Mouse (Mus musculus): Measurements from ENCODE around the gene Igf1. TPM values are rescaled to one million over a fixed set of nuclear protein-coding genes. Genes with fewer than 3 reads are reported as not detected.

Igf1 gene
- polyA plus RNA-seq, 1 experiment from 2014 or later, result 13.1 TPM

DNA sequence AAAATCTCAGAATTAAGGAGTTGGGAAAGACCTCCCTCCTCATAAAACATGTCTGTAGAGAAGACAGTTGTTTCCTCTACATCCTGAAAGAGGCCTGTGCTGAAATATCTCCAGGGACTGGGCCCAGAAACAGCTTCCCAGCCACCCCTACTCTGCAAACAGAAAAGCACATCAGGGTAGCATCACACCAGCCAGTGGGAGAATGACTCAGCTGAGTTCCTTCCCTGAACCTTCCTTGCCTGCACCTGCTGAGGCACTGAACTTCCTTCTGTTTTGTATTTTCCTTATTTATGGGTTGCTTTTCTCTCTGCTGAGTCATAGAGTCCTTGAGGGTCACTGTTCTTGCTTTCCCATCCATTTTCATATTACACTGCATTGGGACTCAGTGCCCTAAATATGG is 31.8 kb downstream of the Igf1 start:
- Histone ChIP-seq H3K27ac (replicated peaks) (no peak overlapping the region), H3K4me1 (no peaks in the 10 kb centered on the region), H3K9me3 (replicated peaks) (no peaks in the 10 kb centered on the region), H3K4me3 (no peak overlapping the region), H3K27me3 (ENCODE audit: low read depth, poor library complexity, severe bottlenecking) (no peaks in the 10 kb centered on the region), H3K36me3 (no peaks in the 10 kb centered on the region)
- no peak for DNase-seq (ENCODE audit: low spot score)

DNA sequence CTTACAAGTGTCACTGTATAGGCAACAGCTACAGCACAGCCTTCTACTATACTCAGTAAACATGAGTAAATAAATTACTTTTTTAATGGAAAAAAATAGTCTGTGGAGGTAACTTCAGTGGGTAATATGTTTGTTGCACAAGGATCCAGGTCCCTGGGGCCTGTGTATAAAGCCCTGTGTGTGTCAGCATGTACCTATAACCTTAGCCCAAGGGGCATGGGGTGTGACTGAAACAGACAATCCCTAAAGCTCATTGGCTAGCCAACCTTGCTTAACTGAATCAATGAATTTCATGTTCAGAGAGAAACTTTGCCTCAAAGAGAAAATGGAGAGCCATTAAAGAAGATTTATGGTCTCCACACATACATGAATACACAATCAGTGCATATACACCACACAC is 34.2 kb downstream of the Igf1 start:
- no peaks in the 10 kb centered on the region for H3K27me3 ChIP-seq (ENCODE audit: low read depth, poor library complexity, severe bottlenecking)
- no peak overlapping the region for H3K4me3 ChIP-seq
- H3K36me3 ChIP-seq, result no peaks in the 10 kb centered on the region
- no peak for DNase-seq (ENCODE audit: low spot score)
- no peak overlapping the region for H3K27ac ChIP-seq (replicated peaks)
- H3K4me1 ChIP-seq, result no peaks in the 10 kb centered on the region
- no peaks in the 10 kb centered on the region for H3K9me3 ChIP-seq (replicated peaks)

DNA sequence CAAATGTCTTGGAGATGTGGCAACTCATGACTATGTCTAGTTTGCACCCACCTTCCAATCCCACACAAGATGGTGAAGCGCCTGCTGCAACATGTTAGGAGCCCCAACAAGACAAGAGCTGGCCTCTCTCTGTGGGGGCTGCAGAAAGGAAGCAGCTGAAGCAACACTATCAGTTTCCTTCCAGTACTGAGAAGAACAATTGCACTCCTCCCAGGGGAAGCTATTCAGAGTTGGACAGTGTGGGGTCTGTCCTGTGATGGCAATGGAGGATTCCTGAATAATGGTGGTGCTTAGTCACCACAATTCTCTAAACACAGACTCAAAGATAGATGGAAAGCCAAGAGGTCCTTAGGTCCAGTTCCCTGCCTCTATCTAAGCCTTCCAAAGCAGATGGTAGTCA is 35.2 kb downstream of the Igf1 start:
- DNase-seq (ENCODE audit: low spot score), result no peak
- 91% methylated on average over 1 of the region's 1 CpGs for WGBS
- H3K9me3 ChIP-seq (replicated peaks), result no peaks in the 10 kb centered on the region
- no peaks in the 10 kb centered on the region for H3K36me3 ChIP-seq
- H3K27ac ChIP-seq (replicated peaks), result no peak overlapping the region
- H3K4me1 ChIP-seq, result no peaks in the 10 kb centered on the region
- H3K4me3 ChIP-seq, result no peak overlapping the region
- H3K27me3 ChIP-seq (ENCODE audit: low read depth, poor library complexity, severe bottlenecking), result no peaks in the 10 kb centered on the region

DNA sequence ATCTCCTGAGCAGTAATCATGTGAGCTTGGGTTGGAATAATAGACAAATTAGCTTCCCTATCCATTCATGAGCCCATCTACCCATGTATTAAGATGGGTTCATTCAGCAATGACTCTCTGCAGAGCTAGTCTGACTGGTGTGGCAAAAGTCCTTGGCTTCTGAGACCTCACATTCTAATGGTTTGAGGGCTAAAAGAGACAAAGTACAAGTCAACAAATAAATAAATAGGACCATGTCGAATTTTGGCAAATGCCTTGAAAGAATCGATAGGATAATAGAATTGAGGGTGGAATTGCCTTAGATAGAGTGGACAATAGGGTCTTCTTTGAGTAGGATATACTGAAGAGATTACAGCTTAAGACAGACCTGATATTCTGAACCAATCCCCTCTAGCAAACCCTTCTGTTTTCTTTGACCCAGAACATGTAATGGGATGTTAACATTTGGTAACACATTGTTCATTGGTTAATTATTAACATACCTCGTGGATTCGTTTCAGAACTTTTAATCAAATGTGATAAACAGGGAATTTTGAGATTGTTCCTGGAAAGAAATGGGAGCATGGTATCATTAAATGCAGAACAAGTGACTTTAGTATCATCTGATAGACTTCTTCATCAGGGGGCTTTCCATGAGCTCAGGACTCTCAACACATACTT is 36.5 kb downstream of the Igf1 start:
- Histone ChIP-seq H3K4me1 (no peaks in the 10 kb centered on the region), H3K36me3 (no peaks in the 10 kb centered on the region), H3K4me3 (no peak overlapping the region), H3K27me3 (ENCODE audit: low read depth, poor library complexity, severe bottlenecking) (no peaks in the 10 kb centered on the region), H3K27ac (replicated peaks) (no peak overlapping the region), H3K9me3 (replicated peaks) (no peaks in the 10 kb centered on the region)
- no peak for DNase-seq (ENCODE audit: low spot score)
- 80% methylated on average over 4 of the region's 4 CpGs for WGBS

DNA sequence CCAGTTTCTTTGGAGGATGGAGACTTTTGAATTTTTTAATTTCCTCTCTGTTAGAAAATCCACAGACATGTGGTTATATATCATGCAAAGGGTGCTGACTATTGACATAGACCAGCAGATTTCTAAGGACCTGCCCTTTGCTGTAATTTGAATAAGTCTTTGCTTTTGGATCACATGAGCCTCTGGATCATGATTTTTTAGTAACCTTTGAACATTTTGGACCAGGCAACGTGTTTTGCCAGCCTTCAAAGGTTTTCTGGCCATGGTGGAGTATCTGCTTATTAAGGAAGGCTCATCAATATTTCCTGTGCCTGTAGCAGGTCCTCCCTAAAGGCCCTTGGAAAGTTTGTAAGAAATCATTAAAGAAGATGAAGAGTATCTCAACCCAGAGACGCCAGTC is 37.3 kb downstream of the Igf1 start:
- H3K27ac ChIP-seq (replicated peaks), result no peak overlapping the region
- no peaks in the 10 kb centered on the region for H3K4me1 ChIP-seq
- H3K36me3 ChIP-seq, result no peaks in the 10 kb centered on the region
- WGBS, result 67% methylated on average over 2 of the region's 2 CpGs
- H3K27me3 ChIP-seq (ENCODE audit: low read depth, poor library complexity, severe bottlenecking), result no peaks in the 10 kb centered on the region
- H3K4me3 ChIP-seq, result no peak overlapping the region
- H3K9me3 ChIP-seq (replicated peaks), result no peaks in the 10 kb centered on the region
- DNase-seq (ENCODE audit: low spot score), result no peak

DNA sequence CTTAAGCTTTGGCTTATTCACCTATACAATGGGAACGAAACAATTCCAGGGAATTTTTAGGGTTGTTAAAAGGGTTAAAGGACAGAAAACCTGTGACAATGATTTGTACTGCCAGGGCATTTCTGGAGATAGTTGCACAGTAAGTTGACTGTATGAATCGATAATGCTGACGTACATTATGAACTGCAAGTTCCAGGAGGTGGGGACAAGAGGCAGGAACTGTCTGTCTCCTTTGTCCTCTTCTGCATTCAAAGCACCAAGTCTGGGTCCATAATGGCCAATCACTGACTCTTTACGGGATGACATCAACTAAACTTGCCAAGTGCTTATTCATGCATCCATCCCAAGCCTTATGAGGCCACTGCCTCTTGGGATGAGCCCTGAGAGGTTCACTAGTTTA is 39.3 kb downstream of the Igf1 start:
- 95% methylated on average over 4 of the region's 4 CpGs for WGBS
- DNase-seq (ENCODE audit: low spot score), result no peak
- Histone ChIP-seq H3K36me3 (no peaks in the 10 kb centered on the region), H3K4me1 (no peaks in the 10 kb centered on the region), H3K27me3 (ENCODE audit: low read depth, poor library complexity, severe bottlenecking) (no peaks in the 10 kb centered on the region), H3K27ac (replicated peaks) (no peak overlapping the region), H3K9me3 (replicated peaks) (no peaks in the 10 kb centered on the region), H3K4me3 (no peak overlapping the region)

DNA sequence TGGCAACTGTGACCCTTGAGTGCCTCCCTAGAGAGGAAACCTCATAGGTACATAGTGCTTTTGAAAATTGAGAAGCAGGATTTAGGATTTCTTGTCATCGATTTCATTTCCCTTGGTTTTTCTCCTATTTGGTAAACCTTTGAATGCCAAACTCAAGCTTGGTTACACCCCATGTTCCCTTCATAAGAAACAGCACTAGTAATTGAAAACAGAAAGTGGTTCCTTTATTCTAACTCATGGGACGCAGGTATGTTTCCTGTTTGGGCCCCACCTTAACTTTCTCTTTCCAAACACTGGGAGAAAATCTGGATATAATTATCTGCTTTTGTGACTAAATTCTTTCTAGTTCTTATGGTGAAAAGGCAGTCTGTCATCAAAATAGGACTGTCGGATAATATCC is 40.8 kb downstream of the Igf1 start:
- Histone ChIP-seq H3K4me3 (no peak overlapping the region), H3K36me3 (no peaks in the 10 kb centered on the region), H3K4me1 (no peaks in the 10 kb centered on the region), H3K27me3 (ENCODE audit: low read depth, poor library complexity, severe bottlenecking) (no peaks in the 10 kb centered on the region), H3K27ac (replicated peaks) (no peak overlapping the region), H3K9me3 (replicated peaks) (no peaks in the 10 kb centered on the region)
- WGBS, result 82% methylated on average over 3 of the region's 3 CpGs
- DNase-seq (ENCODE audit: low spot score), result no peak

DNA sequence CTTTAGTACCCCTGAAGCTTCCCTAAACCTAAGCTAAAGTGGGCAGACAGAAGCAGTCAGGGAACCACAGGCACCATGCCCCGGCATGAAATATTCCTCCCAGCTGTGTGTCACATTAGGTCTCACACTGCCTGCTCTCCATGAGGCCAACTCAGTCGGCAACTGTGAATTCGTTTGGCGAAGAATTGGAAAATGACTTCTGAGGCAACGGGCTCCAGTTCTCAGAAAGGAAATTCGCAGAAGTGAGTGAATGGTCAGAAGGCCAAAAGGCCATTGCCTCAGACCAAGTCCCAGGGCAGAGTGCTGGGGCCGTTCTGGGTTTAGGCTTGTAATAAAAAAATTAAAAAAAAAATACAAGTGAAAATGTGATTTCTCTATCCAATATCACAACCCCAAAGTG is 43.9 kb downstream of the Igf1 start:
- no peaks in the 10 kb centered on the region for H3K4me1 ChIP-seq
- no peaks in the 10 kb centered on the region for H3K27me3 ChIP-seq (ENCODE audit: low read depth, poor library complexity, severe bottlenecking)
- DNase-seq (ENCODE audit: low spot score), result no peak
- H3K4me3 ChIP-seq, result no peak overlapping the region
- 81% methylated on average over 7 of the region's 7 CpGs for WGBS
- no peaks in the 10 kb centered on the region for H3K9me3 ChIP-seq (replicated peaks)
- no peaks in the 10 kb centered on the region for H3K36me3 ChIP-seq
- no peak overlapping the region for H3K27ac ChIP-seq (replicated peaks)

DNA sequence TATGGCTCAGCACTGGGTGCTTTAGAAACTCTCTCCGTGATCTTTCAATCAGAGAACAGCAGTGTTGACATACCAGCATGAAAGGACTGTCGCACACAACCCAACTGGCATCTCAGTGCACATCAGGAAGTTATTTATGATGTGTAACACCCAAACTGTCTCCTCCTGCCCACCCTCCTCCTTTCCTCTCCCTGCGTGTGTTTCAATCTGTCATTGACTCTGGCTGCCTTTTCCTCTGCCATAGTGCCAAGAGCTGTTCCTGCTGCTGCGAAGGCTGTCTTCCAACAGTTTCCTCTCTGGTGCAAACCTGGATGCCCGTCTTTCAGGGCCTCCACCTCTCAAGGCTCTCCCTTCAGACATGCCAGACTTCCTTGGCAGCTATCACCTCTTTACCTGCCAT is 46.3 kb downstream of the Igf1 start:
- no peaks in the 10 kb centered on the region for H3K4me1 ChIP-seq
- H3K4me3 ChIP-seq, result no peak overlapping the region
- H3K9me3 ChIP-seq (replicated peaks), result no peaks in the 10 kb centered on the region
- WGBS, result 79% methylated on average over 5 of the region's 5 CpGs
- H3K27me3 ChIP-seq (ENCODE audit: low read depth, poor library complexity, severe bottlenecking), result no peaks in the 10 kb centered on the region
- no peaks in the 10 kb centered on the region for H3K36me3 ChIP-seq
- no peak for DNase-seq (ENCODE audit: low spot score)
- H3K27ac ChIP-seq (replicated peaks), result no peak overlapping the region

DNA sequence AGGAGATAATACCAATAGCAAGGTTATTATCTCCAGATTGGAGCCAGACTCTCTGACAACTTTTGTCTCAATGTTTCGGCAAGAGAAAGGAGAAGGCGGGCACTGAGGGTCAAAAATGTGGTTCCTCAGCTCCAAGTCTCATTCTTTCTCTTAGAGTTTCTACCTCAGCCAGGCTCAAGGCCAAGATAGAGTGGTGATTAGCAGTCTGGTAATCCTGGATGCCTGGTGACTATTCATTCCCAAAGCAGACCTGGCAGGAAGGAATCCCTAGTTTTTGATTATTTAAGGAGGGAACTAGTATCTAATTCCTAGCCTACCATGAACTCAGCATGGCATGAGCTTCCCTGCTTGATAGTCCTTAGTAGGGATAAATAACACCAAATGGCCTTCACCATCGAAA is 47.0 kb downstream of the Igf1 start:
- DNase-seq (ENCODE audit: low spot score), result no peak
- Histone ChIP-seq H3K36me3 (no peaks in the 10 kb centered on the region), H3K27ac (replicated peaks) (no peak overlapping the region), H3K4me3 (no peak overlapping the region), H3K9me3 (replicated peaks) (no peaks in the 10 kb centered on the region), H3K4me1 (no peaks in the 10 kb centered on the region), H3K27me3 (ENCODE audit: low read depth, poor library complexity, severe bottlenecking) (no peaks in the 10 kb centered on the region)
- WGBS, result 79% methylated on average over 3 of the region's 3 CpGs

DNA sequence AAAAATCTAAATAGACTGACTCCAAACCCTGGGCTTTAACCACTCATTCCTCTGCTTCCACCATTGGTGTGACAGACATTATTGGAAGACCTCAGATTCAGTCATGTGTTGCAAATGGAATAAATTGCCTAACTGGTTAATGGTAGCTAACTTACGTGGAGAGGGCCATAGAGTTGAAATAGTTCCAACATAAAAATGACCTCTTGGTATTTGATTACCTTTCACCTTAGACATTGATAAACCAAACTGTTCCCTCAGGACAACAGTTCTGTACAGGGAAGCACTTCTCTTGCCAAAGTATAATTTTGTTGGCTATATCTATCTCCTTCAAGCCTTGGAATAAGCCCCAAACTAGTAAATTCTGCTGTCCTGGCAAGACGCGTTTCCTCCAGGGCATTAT is 48.1 kb downstream of the Igf1 start:
- WGBS, result 94% methylated on average over 3 of the region's 3 CpGs
- DNase-seq (ENCODE audit: low spot score), result no peak
- Histone ChIP-seq H3K27me3 (ENCODE audit: low read depth, poor library complexity, severe bottlenecking) (no peaks in the 10 kb centered on the region), H3K9me3 (replicated peaks) (no peaks in the 10 kb centered on the region), H3K4me3 (no peak overlapping the region), H3K27ac (replicated peaks) (no peak overlapping the region), H3K4me1 (no peaks in the 10 kb centered on the region), H3K36me3 (no peaks in the 10 kb centered on the region)

DNA sequence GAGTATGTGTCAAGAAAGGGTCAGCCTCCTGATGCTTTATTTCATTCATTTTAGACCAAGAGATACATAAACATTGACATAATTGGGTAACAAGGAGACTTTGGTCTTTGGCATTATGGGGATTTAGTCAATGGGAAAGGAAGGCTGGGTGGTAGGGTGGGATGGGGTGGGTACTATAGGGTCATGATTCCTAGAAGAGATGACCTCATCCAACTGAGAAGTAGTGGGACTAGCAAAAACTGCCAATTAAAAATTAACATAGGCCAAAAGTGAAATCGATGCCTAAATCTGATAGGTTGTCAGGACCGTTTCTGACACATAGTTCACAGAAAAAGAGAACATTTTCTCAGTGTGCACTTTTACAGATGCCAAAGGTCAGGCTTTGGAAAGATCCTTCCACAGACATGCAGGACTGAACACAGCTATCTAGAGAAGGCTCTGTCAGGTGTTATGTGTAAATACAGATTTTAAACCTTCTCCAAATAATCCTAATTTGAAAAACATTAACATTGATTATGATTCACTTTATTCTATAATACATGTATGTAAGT is 48.8 kb downstream of the Igf1 start:
- 87% methylated on average over 2 of the region's 2 CpGs for WGBS

DNA sequence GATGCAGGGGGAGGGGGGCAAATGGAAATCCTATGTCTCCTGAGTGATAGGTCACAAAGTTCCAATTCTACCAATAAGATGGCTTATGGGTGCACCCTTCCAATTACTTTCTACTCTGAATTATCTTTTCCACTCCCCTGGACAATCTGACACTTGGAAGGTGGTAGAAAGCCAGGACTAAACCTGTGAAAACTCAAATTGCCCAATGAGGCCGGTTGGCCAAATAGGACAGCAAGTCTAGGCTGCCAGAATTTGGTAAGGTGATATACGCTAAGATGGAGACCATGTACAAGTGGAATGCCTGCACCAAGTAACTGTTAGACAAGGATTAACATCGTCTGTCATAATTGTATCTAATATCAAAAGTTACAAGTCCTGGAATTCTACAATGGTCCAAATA is 55.8 kb downstream of the Igf1 start:
- H3K9me3 ChIP-seq (replicated peaks), result no peaks in the 10 kb centered on the region
- no peaks in the 10 kb centered on the region for H3K27me3 ChIP-seq (ENCODE audit: low read depth, poor library complexity, severe bottlenecking)
- H3K4me3 ChIP-seq, result no peak overlapping the region
- WGBS, result 89% methylated on average over 3 of the region's 3 CpGs
- no peaks in the 10 kb centered on the region for H3K4me1 ChIP-seq
- no peak for DNase-seq (ENCODE audit: low spot score)
- H3K36me3 ChIP-seq, result no peaks in the 10 kb centered on the region
- no peak overlapping the region for H3K27ac ChIP-seq (replicated peaks)

More for the DNA sequence above, 48.8 kb downstream of the Igf1 start:
- H3K27me3 ChIP-seq (ENCODE audit: low read depth, poor library complexity, severe bottlenecking), result no peaks in the 10 kb centered on the region
- H3K9me3 ChIP-seq (replicated peaks), result no peaks in the 10 kb centered on the region
- no peak overlapping the region for H3K27ac ChIP-seq (replicated peaks)
- H3K4me3 ChIP-seq, result no peak overlapping the region
- no peaks in the 10 kb centered on the region for H3K36me3 ChIP-seq
- DNase-seq (ENCODE audit: low spot score), result no peak
- no peaks in the 10 kb centered on the region for H3K4me1 ChIP-seq

DNA sequence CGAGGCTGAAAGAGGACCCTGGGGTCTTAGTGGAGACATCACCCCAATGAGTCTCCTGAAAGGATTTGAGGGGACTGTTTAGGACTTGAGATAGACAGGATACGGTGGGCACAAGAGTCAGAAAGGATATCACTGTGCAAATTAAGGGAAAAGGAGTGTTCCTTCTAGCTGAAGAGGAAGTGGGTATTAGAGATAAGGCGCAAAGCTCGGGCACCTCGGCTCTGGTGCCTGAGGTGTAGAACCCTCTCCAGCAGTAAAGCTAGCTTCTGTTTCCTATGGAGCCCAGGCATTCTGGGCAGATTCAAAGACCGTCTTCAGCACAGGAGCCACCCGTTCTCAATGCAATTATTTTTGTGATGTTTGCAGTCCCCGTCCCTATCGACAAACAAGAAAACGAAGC is 56.9 kb downstream of the Igf1 start:
- WGBS, result 83% methylated on average over 10 of the region's 10 CpGs
- no peaks in the 10 kb centered on the region for H3K27me3 ChIP-seq (ENCODE audit: low read depth, poor library complexity, severe bottlenecking)

More for the DNA sequence above, 56.9 kb downstream of the Igf1 start:
- Histone ChIP-seq H3K4me3 (no peak overlapping the region), H3K9me3 (replicated peaks) (no peaks in the 10 kb centered on the region), H3K36me3 (no peaks in the 10 kb centered on the region), H3K27ac (replicated peaks) (no peak overlapping the region), H3K4me1 (no peaks in the 10 kb centered on the region)
- DNase-seq (ENCODE audit: low spot score), result no peak
